Mouse (Mus musculus) heart, adult 2 months (tissue): ENCODE measurements around the gene Cwf19l2. TPM values are rescaled to one million over a fixed set of nuclear protein-coding genes. Genes with fewer than 3 reads are reported as not detected.

ENCODE experiments used
- DNase-seq, 2 experiments: peaks; one replicate each; pipeline ENCODE4 v3.0.0; 2021
- H3K27ac ChIP-seq: fragments of 200-600 bp; 2 replicates; pipeline ENCODE4 v1.8.1; 2022
- H3K27me3 ChIP-seq: fragments of 200-500 bp; 2 replicates; pipeline ENCODE4 v1.6.1; 2012; ENCODE audit warnings: mild to moderate bottlenecking, low read length, inconsistent platforms, mixed read lengths; ENCODE audit not compliant: control insufficient read depth, insufficient read depth
- H3K36me3 ChIP-seq: fragments of 200-500 bp; 2 replicates; pipeline ENCODE4 v1.6.1; 2012; ENCODE audit warnings: low read length, inconsistent platforms; ENCODE audit not compliant: control insufficient read depth, insufficient read depth
- H3K4me1 ChIP-seq: fragments of 200-500 bp; 2 replicates; pipeline ENCODE4 v1.6.1; 2011; ENCODE audit warnings: low read length; ENCODE audit not compliant: control insufficient read depth, insufficient read depth
- H3K4me3 ChIP-seq: fragments of 200-600 bp; 2 replicates; pipeline ENCODE4 v1.8.1; 2022
- H3K79me2 ChIP-seq: fragments of 200-500 bp; replicated peaks from 2 replicates; pipeline ENCODE4 v1.6.1; 2012; ENCODE audit warnings: mild to moderate bottlenecking, inconsistent platforms, low read length, moderate library complexity, mixed read lengths; ENCODE audit not compliant: control insufficient read depth, insufficient read depth
- H3K9ac ChIP-seq: fragments of 200-500 bp; 2 replicates; pipeline ENCODE4 v1.6.1; 2012; ENCODE audit warnings: low read depth, mild to moderate bottlenecking, control low read depth, inconsistent platforms, low read length, mixed read lengths
- CTCF ChIP-seq: fragments of 200-600 bp; IDR thresholded peaks from 2 replicates; pipeline ENCODE4 v1.8.1; 2022; ENCODE audit warnings: antibody characterized with exemption, mild to moderate bottlenecking, moderate library complexity
- EP300 ChIP-seq: fragments of 200-500 bp; IDR thresholded peaks from 2 replicates; pipeline ENCODE4 v1.6.1; 2011; ENCODE audit warnings: low read depth, low read length, control low read depth; ENCODE audit not compliant: insufficient read depth
- POLR2A ChIP-seq: fragments of 200-500 bp; IDR thresholded peaks from 2 replicates; pipeline ENCODE4 v1.6.1; 2011; ENCODE audit warnings: mild to moderate bottlenecking, low read depth, low read length, control low read depth; ENCODE audit not compliant: insufficient read depth
- WGBS: fragments of 180-500 bp; shearing (Covaris S2); methylation state at CpG from one replicate; pipeline ENCODE4 v1.1.7; 2018; 5-methylcytosine and 5-hydroxymethylcytosine counted together
- intact Hi-C: fragments of 180-260 bp; cut with DNase I; formaldehyde crosslinking; loops from one replicate; pipeline ENCODE4 v1.15.1; 2025
- polyA plus RNA-seq: library from polyadenylated mRNA; depleted of rRNA; stranded (reverse); fragments of >200 nt; gene quantifications from 2 replicates; pipeline ENCODE4 v1.2.3, GENCODE M21; 2012; rRNA removed
- total RNA-seq, 2 experiments: library from RNA; stranded (reverse); gene quantifications; 2 replicates each; pipeline ENCODE4 v1.2.3; 2021

Gene Cwf19l2
- total and polyA plus RNA-seq, 3 experiments, result 0.96 to 12.7 (median 12.1) TPM

DNA sequence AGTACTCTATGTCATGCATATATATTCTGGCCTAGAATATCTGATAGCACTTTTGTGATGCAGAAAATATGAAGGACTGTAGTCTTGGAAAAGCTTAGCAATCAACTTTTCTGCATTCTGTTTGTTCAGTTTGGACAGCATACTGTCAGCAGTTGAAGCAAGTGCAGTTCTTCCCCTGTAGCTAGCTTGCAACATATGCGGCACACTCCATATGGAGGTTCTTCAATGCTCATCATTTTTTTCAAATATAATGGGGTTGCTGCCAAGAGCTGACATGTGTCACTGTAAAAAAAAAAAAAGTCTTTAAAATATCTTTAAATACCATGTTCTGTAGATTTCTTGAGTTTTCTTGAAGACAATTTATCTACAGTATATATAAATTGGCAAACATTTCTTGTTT, 115.8 kb downstream of the Cwf19l2 start:
- H3K36me3 ChIP-seq, result no peaks in the 10 kb centered on the region
- no peaks in the 10 kb centered on the region for H3K4me1 ChIP-seq
- no peak overlapping the region for H3K4me3 ChIP-seq
- no peaks in the 10 kb centered on the region for H3K79me2 ChIP-seq
- no peaks in the 10 kb centered on the region for H3K27me3 ChIP-seq
- DNase-seq, result no peak
- no peak overlapping the region for H3K9ac ChIP-seq
- H3K27ac ChIP-seq, result no peak overlapping the region
- intact Hi-C loops, result no loop called here
- TF ChIP-seq POLR2A (no peak), CTCF (no peak), EP300 (no peak)
- WGBS, result 74% methylated on average over 1 of the region's 1 CpGs

DNA sequence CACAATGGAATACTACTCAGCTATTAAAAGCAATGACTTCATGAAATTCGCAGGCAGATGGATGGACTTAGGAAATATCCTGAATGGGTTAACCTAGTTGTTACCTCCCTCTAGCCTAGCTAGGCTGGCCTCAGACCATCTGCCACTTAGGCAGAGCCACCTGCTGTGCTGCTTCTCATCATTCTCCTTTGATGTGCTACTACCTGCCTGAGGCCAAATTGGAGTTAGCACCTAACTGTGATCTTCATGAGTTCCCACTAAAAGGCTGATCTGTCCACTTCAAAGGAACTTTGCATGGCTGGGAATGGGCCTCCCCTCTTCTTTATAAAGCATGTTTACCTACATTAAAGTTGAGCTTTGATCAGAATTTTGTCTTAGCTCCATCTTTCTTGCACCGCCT, 117.6 kb downstream of the Cwf19l2 start:
- DNase-seq, result no peak
- no peaks in the 10 kb centered on the region for H3K79me2 ChIP-seq
- H3K27ac ChIP-seq, result no peak overlapping the region
- H3K27me3 ChIP-seq, result no peaks in the 10 kb centered on the region
- H3K4me3 ChIP-seq, result no peak overlapping the region
- 83% methylated on average over 2 of the region's 2 CpGs for WGBS
- H3K9ac ChIP-seq, result no peak overlapping the region
- no peaks in the 10 kb centered on the region for H3K4me1 ChIP-seq
- intact Hi-C loops, result no loop called here
- H3K36me3 ChIP-seq, result no peaks in the 10 kb centered on the region
- TF ChIP-seq EP300 (no peak), CTCF (no peak), POLR2A (no peak)

Other genes with a start within 250 kb of the Cwf19l2 start
- gene Alkbh8, start 68.5 kb upstream of the Cwf19l2 start, total RNA-seq, result 10 to 100 TPM; 12.7 to 16.6 TPM
- gene Alkbh8, start 68.5 kb upstream of the Cwf19l2 start, polyA plus RNA-seq, result 1.7 and 3.1 TPM in 2 replicates
- 1 to 10 TPM; 7.2 to 9.8 TPM for gene Gucy1a2, start 129.2 kb downstream of the Cwf19l2 start, total RNA-seq
- 0.80 and 1.7 TPM in 2 replicates for gene Gucy1a2, start 129.2 kb downstream of the Cwf19l2 start, polyA plus RNA-seq